Mouse (Mus musculus) myocyte (in vitro differentiated cells): ENCODE results near the gene Actr3.

Experiments
- CEBPB ChIP-seq: IDR thresholded peaks from 2 replicates; pipeline ENCODE4 v1.6.1; 2011; ENCODE audit warnings: mild to moderate bottlenecking, moderate library complexity; ENCODE audit not compliant: poor library complexity, insufficient read depth, severe bottlenecking
- E2F4 ChIP-seq: IDR thresholded peaks from one replicate; pipeline ENCODE4 v1.6.1; 2011; ENCODE audit warnings: mild to moderate bottlenecking, control low read depth, moderate library complexity; ENCODE audit not compliant: insufficient read depth
- MAX ChIP-seq: IDR thresholded peaks from one replicate; pipeline ENCODE4 v1.6.1; 2011; ENCODE audit warnings: low read depth, mild to moderate bottlenecking, control low read depth
- MYOD1 ChIP-seq, 3 experiments: IDR thresholded peaks; one replicate each; pipeline ENCODE4 v1.6.1; 2011; ENCODE audit warnings: control low read depth in 2 of 3, low read depth in 2 of 3, mild to moderate bottlenecking in 2 of 3, moderate library complexity in 1 of 3; ENCODE audit not compliant: insufficient read length in 2 of 3, control insufficient read depth in 1 of 3
- MYOG ChIP-seq, 3 experiments: IDR thresholded peaks; one replicate each; pipeline ENCODE4 v1.6.1; 2011; ENCODE audit warnings: control low read depth in 2 of 3, low read depth in 2 of 3, mild to moderate bottlenecking in 2 of 3; ENCODE audit not compliant: insufficient read length in 2 of 3, control insufficient read depth in 1 of 3, insufficient read depth in 1 of 3
- POLR2A ChIP-seq: IDR thresholded peaks from one replicate; pipeline ENCODE4 v1.6.1; 2011; ENCODE audit warnings: low read depth, mild to moderate bottlenecking, control low read depth, moderate library complexity; ENCODE audit not compliant: insufficient read length
- POLR2AphosphoS2 ChIP-seq: IDR thresholded peaks from one replicate; pipeline ENCODE4 v1.6.1; 2011; ENCODE audit warnings: low read depth, control low read depth; ENCODE audit not compliant: insufficient read length
- SRF ChIP-seq: IDR thresholded peaks from one replicate; pipeline ENCODE4 v1.6.1; 2011; ENCODE audit warnings: low read depth; ENCODE audit not compliant: control insufficient read depth, insufficient read length
- TCF12 ChIP-seq: IDR thresholded peaks from one replicate; pipeline ENCODE4 v1.6.1; 2011; ENCODE audit warnings: mild to moderate bottlenecking, control low read depth; ENCODE audit not compliant: poor library complexity, insufficient read depth, severe bottlenecking
- USF1 ChIP-seq: IDR thresholded peaks from one replicate; pipeline ENCODE4 v1.6.1; 2011; ENCODE audit warnings: low read depth, mild to moderate bottlenecking, control low read depth, moderate library complexity

- TF ChIP-seq MYOG (IDR thresholded peaks at IDR 0.05; ENCODE audit: control insufficient read depth in 1 of 3, insufficient read depth in 1 of 3, insufficient read length in 2 of 3, low read depth in 2 of 3) = no peak
- no peak for TF ChIP-seq POLR2A
- no peak for TF ChIP-seq MAX
- TF ChIP-seq USF1 = no peak
- TF ChIP-seq MYOD1 (IDR thresholded peaks at IDR 0.05; ENCODE audit: control insufficient read depth in 1 of 3, insufficient read length in 2 of 3, low read depth in 2 of 3) = no peak
- no peak for TF ChIP-seq E2F4
- no peak for TF ChIP-seq POLR2AphosphoS2
- TF ChIP-seq TCF12 = no peak
- TF ChIP-seq CEBPB = no peak
- no peak for TF ChIP-seq SRF
Observed at GRCm38 (mm10) chr1:125464011-125464410, 28.5 kb upstream of the Actr3 start.
